Mouse (Mus musculus) cerebellum, postnatal 14 days (tissue): ENCODE data around the gene Gm20498.
"Not testable (repeated sequence)": the region's sequence is repeated elsewhere in the genome, so short reads cannot be mapped to it uniquely, and the experiment has no call there.

ENCODE experiments used
- DNase-seq, 2 experiments: peaks; one replicate each; pipeline ENCODE4 v3.0.0; 2021; ENCODE audit warnings: mixed read lengths in 2 of 2

Gene Gm20498

GRCm38 (mm10) chr12:81532316-81533028 is at the start of gene Gm20498, which contains the start of gene Synj2bp:
Gm20498 (minus strand) TSS chr12:81532905.
Synj2bp (minus strand) TSS chr12:81532911.
- peak; percentile 91 to 92 for DNase-seq

- DNase-seq: no peak
Measured at GRCm38 (mm10) chr12:81568374-81568773, 35.7 kb upstream of the Gm20498 start, which contains the start of gene Adam21. Adam21 (minus strand) TSS chr12:81568474.

GRCm38 (mm10) chr12:81567931-81568330 is 35.2 kb upstream of the Gm20498 start:
- DNase-seq: no peak

- DNase-seq: no peak
Measured at GRCm38 (mm10) chr12:81564173-81564572, 31.5 kb upstream of the Gm20498 start.

GRCm38 (mm10) chr12:81549286-81549685 is 16.6 kb upstream of the Gm20498 start:
- no peak for DNase-seq

- DNase-seq: no peak
Measured at GRCm38 (mm10) chr12:81547163-81547562, 14.5 kb upstream of the Gm20498 start.

- no peak for DNase-seq
Measured at GRCm38 (mm10) chr12:81533029-81533419, 319 bp upstream of the Gm20498 start.

GRCm38 (mm10) chr12:81530587-81530986 is 2.1 kb downstream of the Gm20498 start:
- DNase-seq: not testable (repeated sequence)

- not testable (repeated sequence) for DNase-seq
Measured at GRCm38 (mm10) chr12:81496906-81497305, 35.8 kb downstream of the Gm20498 start.

- no peak for DNase-seq
Measured at GRCm38 (mm10) chr12:81490491-81490890, 42.2 kb downstream of the Gm20498 start.

GRCm38 (mm10) chr12:81485311-81485710 is 47.4 kb downstream of the Gm20498 start:
- DNase-seq: peak in 1 of 2 experiments; percentile 21

GRCm38 (mm10) chr12:81484727-81485191 is 47.9 kb downstream of the Gm20498 start, which contains the start of gene Cox16:
Cox16 (minus strand) TSS chr12:81485127.
- DNase-seq: peak; percentile 87 to 91

- DNase-seq: no peak
Measured at GRCm38 (mm10) chr12:81484212-81484611, 48.5 kb downstream of the Gm20498 start.

GRCm38 (mm10) chr12:81483656-81484055 is 49.0 kb downstream of the Gm20498 start:
- DNase-seq: peak; percentile 45 to 48

- not testable (repeated sequence) for DNase-seq
Measured at GRCm38 (mm10) chr12:81459051-81459450, 73.7 kb downstream of the Gm20498 start.

- DNase-seq: not testable (repeated sequence)
Measured at GRCm38 (mm10) chr12:81438985-81439384, 93.7 kb downstream of the Gm20498 start.

GRCm38 (mm10) chr12:81434778-81435177 is 97.9 kb downstream of the Gm20498 start:
- DNase-seq: not testable (repeated sequence)

- no peak for DNase-seq
Measured at GRCm38 (mm10) chr12:81421846-81422245, 110.9 kb downstream of the Gm20498 start, which contains the start of gene Adam4. Adam4 (minus strand) TSS chr12:81421946.

GRCm38 (mm10) chr12:81413211-81413610 is 119.5 kb downstream of the Gm20498 start:
- DNase-seq: no peak

GRCm38 (mm10) chr12:81408966-81409365 is 123.7 kb downstream of the Gm20498 start:
- DNase-seq: no peak

- peak; percentile 88 to 89 for DNase-seq
Measured at GRCm38 (mm10) chr12:81402187-81402586, 130.5 kb downstream of the Gm20498 start.

- not testable (repeated sequence) for DNase-seq
Measured at GRCm38 (mm10) chr12:81379364-81379763, 153.3 kb downstream of the Gm20498 start, which contains the start of gene Gm4787. Gm4787 (minus strand) TSS chr12:81379464.

- DNase-seq: no peak
Measured at GRCm38 (mm10) chr12:81333841-81334240, 198.9 kb downstream of the Gm20498 start.

GRCm38 (mm10) chr12:81332875-81333421 is 199.8 kb downstream of the Gm20498 start, which contains the start of gene Slc8a3:
Slc8a3 (minus strand) TSS chr12:81333180.
- peak; percentile 76 to 81 for DNase-seq
